In the genomic region with DNA sequence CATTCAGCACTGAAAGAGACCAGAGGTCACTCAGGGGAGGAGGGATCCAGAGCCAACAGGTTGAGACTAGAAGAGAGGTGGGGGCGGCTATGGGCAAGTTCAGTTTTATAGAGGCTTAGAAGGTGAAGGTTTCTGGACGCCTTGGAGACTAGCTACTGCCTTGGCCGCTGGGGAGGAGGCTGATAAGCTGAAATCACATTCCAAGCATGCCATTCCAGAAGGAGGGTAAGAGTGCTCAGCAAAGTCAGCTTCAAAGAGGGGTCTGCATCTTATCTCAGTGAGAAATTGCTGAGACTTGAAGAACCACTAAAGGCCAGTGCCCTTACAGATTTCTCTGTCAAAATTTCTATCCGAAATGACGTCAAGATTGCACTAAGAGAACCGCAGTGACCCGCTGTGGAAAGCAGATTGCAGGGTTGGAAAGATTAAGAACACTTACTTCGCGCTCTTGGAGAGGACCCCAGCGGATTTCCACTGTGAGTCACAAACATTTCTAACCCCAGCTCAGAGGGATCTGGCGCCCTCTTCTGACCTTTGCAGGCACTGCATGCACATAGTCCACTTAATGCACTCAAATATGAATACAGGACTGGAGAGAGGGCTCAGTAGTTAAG, we compare ENCODE assay signal across 8 mouse cellular contexts.
DNase-seq lines count a peak whose midpoint lies in the region; ATAC-seq lines count a peak whose summit lies in the region.

No protein-coding gene starts in this region.

- no peak overlapping the region for H3K27ac ChIP-seq in limb, embryonic 13.5 days

- no peak overlapping the region for H3K4me3 ChIP-seq in limb, embryonic 13.5 days

- H3K4me1 ChIP-seq in limb, embryonic 13.5 days: peaks cover 12% of the 10 kb centered on the region; the same call in 1 of the 2 replicates

- WGBS in limb, embryonic 13.5 days: 12% methylated on average over 11 of the region's 11 CpGs

- no peaks in the 10 kb centered on the region for H3K27me3 ChIP-seq in limb, embryonic 13.5 days

- DNase-seq in right cerebral cortex, adult 18-20 months: peak; percentile 49
- no peak for DNase-seq in right cerebral cortex, postnatal 25 days
- DNase-seq in cerebellum, adult 9-11 months: peak; percentile 42
- DNase-seq in gastrocnemius, postnatal 14 days: peak; percentile 81
- DNase-seq in induced T-regulatory cell, adult 2 months (ENCODE audit: low read depth): peak; percentile 57
- peak; percentile 70 for DNase-seq in ovary, adult 18-20 months (ENCODE audit: low spot score)
- peak; percentile 84 for DNase-seq in urinary bladder, postnatal 14 days (ENCODE audit: low spot score)

- H3K36me3 ChIP-seq in limb, embryonic 13.5 days: no peaks in the 10 kb centered on the region

- no peak overlapping the region; the same call in 1 of the 2 replicates for H3K4me2 ChIP-seq in limb, embryonic 13.5 days (replicated peaks)

- peak; percentile 48; the same call in 1 of the 2 replicates for ATAC-seq in limb, embryonic 13.5 days (ENCODE audit: low FRiP score, low read depth)

- intact Hi-C loops in gastrocnemius, postnatal 14 days (cut with DNase I; ENCODE audit: low total_unique reads): no loop called here

- no peak overlapping the region for H3K9ac ChIP-seq in limb, embryonic 13.5 days

- no peaks in the 10 kb centered on the region for H3K9me3 ChIP-seq in limb, embryonic 13.5 days
